Mouse (Mus musculus): ENCODE measurements around the gene Plxnb3.

Gene Plxnb3

GRCm38 (mm10) chrX:73782227-73782626 is 25.3 kb downstream of the Plxnb3 start:
- in situ Hi-C loops (cut with MboI, MseI) = loop anchor here (5.0 kb wide), 1 partner anchor 170 kb away; no protein-coding TSS in a partner anchor

- in situ Hi-C loops (cut with MboI, MseI) = no loop called here
These were observed 28.8 kb downstream of the Plxnb3 start for GRCm38 (mm10) chrX:73785666-73786065.

GRCm38 (mm10) chrX:73786364-73787224 is 29.7 kb downstream of the Plxnb3 start, which contains the start of the genes Idh3g and Ssr4:
TSS of gene Idh3g (minus strand) at chrX:73786897.
TSS of gene Ssr4 (plus strand) at chrX:73787028.
- in situ Hi-C loops (cut with MboI, MseI) = no loop called here

- in situ Hi-C loops (cut with MboI, MseI) = no loop called here
These were observed 30.3 kb downstream of the Plxnb3 start for GRCm38 (mm10) chrX:73787225-73787558.

- in situ Hi-C loops (cut with MboI, MseI) = no loop called here
These were observed 31.6 kb downstream of the Plxnb3 start for GRCm38 (mm10) chrX:73788501-73788900.

- in situ Hi-C loops (cut with MboI, MseI) = loop anchor here (5.0 kb wide), 1 partner anchor 104 kb away; the partner anchor contains the start of gene L1cam
These were observed 36.1 kb downstream of the Plxnb3 start for GRCm38 (mm10) chrX:73793039-73793438.

- in situ Hi-C loops (cut with MboI, MseI) = loop anchor here (5.0 kb wide), 1 partner anchor 104 kb away; the partner anchor contains the start of gene L1cam
These were observed 36.6 kb downstream of the Plxnb3 start for GRCm38 (mm10) chrX:73793505-73793904.

- in situ Hi-C loops (cut with MboI, MseI) = no loop called here
These were observed 40.6 kb downstream of the Plxnb3 start for GRCm38 (mm10) chrX:73797511-73797910.

GRCm38 (mm10) chrX:73798502-73798901 is 41.6 kb downstream of the Plxnb3 start:
- in situ Hi-C loops (cut with MboI, MseI) = no loop called here

- in situ Hi-C loops (cut with MboI, MseI) = no loop called here
These were observed 48.9 kb downstream of the Plxnb3 start for GRCm38 (mm10) chrX:73805814-73806213.

GRCm38 (mm10) chrX:73815072-73815471 is 58.2 kb downstream of the Plxnb3 start:
- in situ Hi-C loops (cut with MboI, MseI) = no loop called here

GRCm38 (mm10) chrX:73816596-73817314 is 59.9 kb downstream of the Plxnb3 start:
- in situ Hi-C loops (cut with MboI, MseI) = no loop called here
